Mouse (Mus musculus) forebrain, postnatal 0 days (tissue): ENCODE results near the gene Krt32. TPM values are rescaled to one million over a fixed set of nuclear protein-coding genes. Genes with fewer than 3 reads are reported as not detected.

Experiments used
- ATAC-seq: fragments of 200-750 bp; cut with Nextera tagmentation; 2 replicates; pipeline ENCODE4 v1.8.0; 2017; ENCODE audit warnings: mild to moderate bottlenecking, moderate library complexity
- DNase-seq: peaks from one replicate; pipeline ENCODE4 v3.0.0-alpha.2; 2015
- H3K27ac ChIP-seq: fragments of 300-500 bp; sonication (generic); 2 replicates; pipeline ENCODE4 v1.5.1; 2014; ENCODE audit warnings: low read depth, mild to moderate bottlenecking, antibody characterized with exemption, low read length, moderate library complexity, mixed read lengths
- H3K27me3 ChIP-seq: fragments of 300-500 bp; sonication (generic); 2 replicates; pipeline ENCODE4 v1.6.1; 2014; ENCODE audit warnings: mild to moderate bottlenecking, low read length, mixed read lengths; ENCODE audit not compliant: insufficient read depth
- H3K36me3 ChIP-seq: fragments of 300-500 bp; sonication (generic); 2 replicates; pipeline ENCODE4 v1.6.1; 2014; ENCODE audit warnings: mild to moderate bottlenecking, moderate library complexity; ENCODE audit not compliant: insufficient read depth
- H3K4me1 ChIP-seq: fragments of 300-500 bp; sonication (generic); 2 replicates; pipeline ENCODE4 v1.6.1; 2014; ENCODE audit warnings: antibody characterized with exemption; ENCODE audit not compliant: insufficient read depth
- H3K4me2 ChIP-seq: fragments of 300-500 bp; sonication (generic); 2 replicates; pipeline ENCODE4 v1.6.1; 2014; ENCODE audit warnings: low read depth, mild to moderate bottlenecking, moderate library complexity
- H3K4me3 ChIP-seq: fragments of 300-500 bp; sonication (generic); 2 replicates; pipeline ENCODE4 v1.5.1; 2014; ENCODE audit warnings: low read depth, low read length, mixed read lengths
- H3K9ac ChIP-seq: fragments of 300-500 bp; sonication (generic); 2 replicates; pipeline ENCODE4 v1.6.1; 2014; ENCODE audit warnings: mild to moderate bottlenecking
- H3K9me3 ChIP-seq: fragments of 300-500 bp; sonication (generic); 2 replicates; pipeline ENCODE4 v1.6.1; 2016; ENCODE audit warnings: low read length
- CTCF ChIP-seq: sonication (generic); IDR thresholded peaks from 2 replicates; pipeline ENCODE4 v1.5.1; 2016; ENCODE audit warnings: antibody characterized with exemption, control low read depth, low read depth
- WGBS: fragments of 180-500 bp; shearing (Covaris S2); extraction: QIAGEN DNeasy Blood & Tissue Kit; methylation state at CpG from one replicate; pipeline ENCODE4 v1.1.7; 2014; 5-methylcytosine and 5-hydroxymethylcytosine counted together
- polyA plus RNA-seq: library from polyadenylated mRNA; unstranded; fragments of >200 nt; fragmentation: Nextera tagmentation; extraction: Ambion mirVana; gene quantifications from 2 replicates; pipeline ENCODE4 v1.2.1, GENCODE M21; 2015
- total RNA-seq: library from RNA; depleted of rRNA; stranded (reverse); fragments of >200 nt; gene quantifications from 2 replicates; pipeline ENCODE4 v1.2.3, GENCODE M21; 2014; rRNA removed

Gene Krt32
- total and polyA plus RNA-seq, 2 experiments from 2014 or later = not detected

GRCm38 (mm10) chr11:100047193-100047592 lies 40.8 kb downstream of the Krt32 start:
- no peak for TF ChIP-seq CTCF
- no peak for DNase-seq
- Histone ChIP-seq H3K4me2 (no peak overlapping the region), H3K27ac (no peak overlapping the region), H3K9me3 (no peaks in the 10 kb centered on the region), H3K4me1 (no peaks in the 10 kb centered on the region), H3K4me3 (no peak overlapping the region), H3K36me3 (no peaks in the 10 kb centered on the region), H3K9ac (no peak overlapping the region), H3K27me3 (no peaks in the 10 kb centered on the region)
- 84% methylated on average over 2 of the region's 2 CpGs for WGBS
- ATAC-seq = no peak

- H3K36me3 ChIP-seq = no peaks in the 10 kb centered on the region
- H3K4me1 ChIP-seq = no peaks in the 10 kb centered on the region
- no peak overlapping the region for H3K4me3 ChIP-seq
- H3K9ac ChIP-seq = no peak overlapping the region
- TF ChIP-seq CTCF = no peak
- WGBS = 89% methylated on average over 6 of the region's 6 CpGs
- H3K4me2 ChIP-seq = no peak overlapping the region
- no peak overlapping the region for H3K27ac ChIP-seq
- no peak for DNase-seq
- ATAC-seq = no peak
- H3K27me3 ChIP-seq = no peaks in the 10 kb centered on the region
- no peaks in the 10 kb centered on the region for H3K9me3 ChIP-seq
Measured at GRCm38 (mm10) chr11:100046303-100046866, 41.6 kb downstream of the Krt32 start.

DNA sequence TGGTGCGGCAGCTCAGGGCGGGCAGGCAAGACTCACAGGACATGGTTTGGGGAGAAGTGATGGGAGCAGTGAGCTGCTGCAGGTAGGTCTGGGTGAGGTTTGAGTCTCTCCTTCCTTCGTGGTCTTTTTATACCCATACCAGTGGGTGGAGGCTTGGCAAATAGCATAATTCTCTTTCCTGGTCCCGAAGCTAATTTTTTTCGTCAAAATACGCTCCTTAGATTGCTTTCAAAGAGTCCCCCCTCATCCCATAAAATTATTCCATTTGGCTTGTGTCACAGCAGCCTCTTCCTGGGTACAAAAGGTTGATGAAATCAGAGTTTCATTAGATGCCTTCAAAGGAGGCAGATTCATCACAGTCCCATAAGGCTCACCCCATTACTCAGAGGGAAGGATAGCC lies 46.6 kb downstream of the Krt32 start, which contains the start of gene Krt34:
Gene Krt34 (minus strand): TSS at position 101 of the 400 bp plus-strand sequence.
- H3K27ac ChIP-seq = no peak within 1 kb of the TSS
- H3K4me3 ChIP-seq = no peak within 1 kb of the TSS
- H3K9ac ChIP-seq = no peak within 1 kb of the TSS
- no peaks in the 10 kb centered on the region for H3K27me3 ChIP-seq
- DNase-seq (no peak), ATAC-seq (no peak)
- no peaks in the 10 kb centered on the region for H3K4me1 ChIP-seq
- no peaks in the 10 kb centered on the region for H3K9me3 ChIP-seq
- H3K4me2 ChIP-seq = no peak within 1 kb of the TSS
- H3K36me3 ChIP-seq = no peaks in the 10 kb centered on the region
- TF ChIP-seq CTCF = no peak
- 89% methylated on average over 6 of the region's 6 CpGs for WGBS

Other genes starting within 250 kb of the Krt32 start
- not detected in 2 replicates for gene Krtap4-16, start 236.6 kb downstream of the Krt32 start, total RNA-seq
- not detected in 2 replicates for gene Krtap4-16, start 236.6 kb downstream of the Krt32 start, polyA plus RNA-seq
- gene Gm11568, start 230.3 kb downstream of the Krt32 start, total RNA-seq = not detected in 2 replicates
- not detected in 2 replicates for gene Gm11568, start 230.3 kb downstream of the Krt32 start, polyA plus RNA-seq
- gene Gm11559, start 223.8 kb downstream of the Krt32 start, total RNA-seq = not detected in 2 replicates
- gene Gm11559, start 223.8 kb downstream of the Krt32 start, polyA plus RNA-seq = not detected in 2 replicates
- gene Krtap9-1, start 214.8 kb downstream of the Krt32 start, total RNA-seq = not detected in 2 replicates
- not detected in 2 replicates for gene Krtap9-1, start 214.8 kb downstream of the Krt32 start, polyA plus RNA-seq
- gene Gm11567, start 209.0 kb downstream of the Krt32 start, total RNA-seq = not detected in 2 replicates
- gene Gm11567, start 209.0 kb downstream of the Krt32 start, polyA plus RNA-seq = not detected in 2 replicates
- not detected in 2 replicates for gene Krtap31-1, start 180.3 kb downstream of the Krt32 start, total RNA-seq
- gene Krtap31-1, start 180.3 kb downstream of the Krt32 start, polyA plus RNA-seq = not detected in 2 replicates
- not detected in 2 replicates for gene Gm11565, start 173.5 kb downstream of the Krt32 start, total RNA-seq
- gene Gm11565, start 173.5 kb downstream of the Krt32 start, polyA plus RNA-seq = not detected in 2 replicates
- not detected in 2 replicates for gene Krtap31-2, start 151.9 kb downstream of the Krt32 start, total RNA-seq
- gene Krtap31-2, start 151.9 kb downstream of the Krt32 start, polyA plus RNA-seq = not detected in 2 replicates
- gene Krtap9-5, start 139.8 kb downstream of the Krt32 start, total RNA-seq = not detected in 2 replicates
- not detected in 2 replicates for gene Krtap9-5, start 139.8 kb downstream of the Krt32 start, polyA plus RNA-seq
- gene Krtap29-1, start 109.2 kb downstream of the Krt32 start, total RNA-seq = not detected in 2 replicates
- gene Krtap29-1, start 109.2 kb downstream of the Krt32 start, polyA plus RNA-seq = not detected in 2 replicates
- gene Krtap16-1, start 101.6 kb downstream of the Krt32 start, total RNA-seq = not detected in 2 replicates
- gene Krtap16-1, start 101.6 kb downstream of the Krt32 start, polyA plus RNA-seq = not detected in 2 replicates
- gene Krtap17-1, start 94.2 kb downstream of the Krt32 start, total RNA-seq = not detected in 2 replicates
- gene Krtap17-1, start 94.2 kb downstream of the Krt32 start, polyA plus RNA-seq = 0.26 and 0.98 TPM in 2 replicates
- 0.15 TPM in 1 of 2 replicates, not detected in the other for gene Krt33a, start 72.0 kb downstream of the Krt32 start, total RNA-seq
- gene Krt33a, start 72.0 kb downstream of the Krt32 start, polyA plus RNA-seq = not detected in 2 replicates
- not detected in 2 replicates for gene Krt33b, start 58.4 kb downstream of the Krt32 start, total RNA-seq
- gene Krt33b, start 58.4 kb downstream of the Krt32 start, polyA plus RNA-seq = not detected in 2 replicates
- gene Krt34, start 46.7 kb downstream of the Krt32 start, total RNA-seq = not detected in 2 replicates
- 0.10 TPM in 1 of 2 replicates, not detected in the other for gene Krt34, start 46.7 kb downstream of the Krt32 start, polyA plus RNA-seq
- gene Krt31, start 37.7 kb downstream of the Krt32 start, total RNA-seq = not detected in 2 replicates
- gene Krt31, start 37.7 kb downstream of the Krt32 start, polyA plus RNA-seq = not detected in 2 replicates
- gene Krt35, start 8.0 kb upstream of the Krt32 start, total RNA-seq = not detected in 2 replicates
- gene Krt35, start 8.0 kb upstream of the Krt32 start, polyA plus RNA-seq = not detected in 2 replicates
- not detected in 2 replicates for gene Krt36, start 17.4 kb upstream of the Krt32 start, total RNA-seq
- not detected in 2 replicates for gene Krt36, start 17.4 kb upstream of the Krt32 start, polyA plus RNA-seq
- gene Krt13, start 33.3 kb upstream of the Krt32 start, total RNA-seq = not detected in 2 replicates
- gene Krt13, start 33.3 kb upstream of the Krt32 start, polyA plus RNA-seq = 0.31 TPM in 1 of 2 replicates, not detected in the other
- gene Krt15, start 47.7 kb upstream of the Krt32 start, total RNA-seq = not detected in 2 replicates
- gene Krt15, start 47.7 kb upstream of the Krt32 start, polyA plus RNA-seq = 0.17 and 0.47 TPM in 2 replicates
- 5.8 and 6.5 TPM in 2 replicates for gene Krt19, start 60.4 kb upstream of the Krt32 start, total RNA-seq
- 3.8 and 7.0 TPM in 2 replicates for gene Krt19, start 60.4 kb upstream of the Krt32 start, polyA plus RNA-seq
- not detected in 2 replicates for gene Krt9, start 105.0 kb upstream of the Krt32 start, total RNA-seq
- 0.06 TPM in 1 of 2 replicates, not detected in the other for gene Krt9, start 105.0 kb upstream of the Krt32 start, polyA plus RNA-seq
- gene Krt14, start 119.3 kb upstream of the Krt32 start, total RNA-seq = 0.14 and 0.15 TPM in 2 replicates
- 0.63 and 0.88 TPM in 2 replicates for gene Krt14, start 119.3 kb upstream of the Krt32 start, polyA plus RNA-seq
- not detected in 2 replicates for gene Krt16, start 160.7 kb upstream of the Krt32 start, total RNA-seq
- gene Krt16, start 160.7 kb upstream of the Krt32 start, polyA plus RNA-seq = not detected in 2 replicates
- 0.31 TPM in 1 of 2 replicates, not detected in the other for gene Krt17, start 172.8 kb upstream of the Krt32 start, total RNA-seq
- gene Krt17, start 172.8 kb upstream of the Krt32 start, polyA plus RNA-seq = 0.47 and 0.51 TPM in 2 replicates
- not detected in 2 replicates for gene Krt42, start 181.6 kb upstream of the Krt32 start, total RNA-seq
- gene Krt42, start 181.6 kb upstream of the Krt32 start, polyA plus RNA-seq = not detected in 2 replicates
- gene Eif1, start 231.7 kb upstream of the Krt32 start, total RNA-seq = 105 and 115 TPM in 2 replicates
- gene Eif1, start 231.7 kb upstream of the Krt32 start, polyA plus RNA-seq = 1,342 and 1,370 TPM in 2 replicates
- not detected in 2 replicates for gene Gast, start 246.2 kb upstream of the Krt32 start, total RNA-seq
- gene Gast, start 246.2 kb upstream of the Krt32 start, polyA plus RNA-seq = 0.48 and 0.51 TPM in 2 replicates